Mouse (Mus musculus) erythroblast, adult 5-6 weeks (primary cell): ENCODE data around the gene Gpatch2. TPM values are rescaled to one million over a fixed set of nuclear protein-coding genes. Genes with fewer than 3 reads are reported as not detected.

Source experiments
- ATAC-seq: replicated peaks from 2 replicates; pipeline ENCODE4 v1.8.0; 2016; ENCODE audit warnings: moderate number of reproducible peaks, mild to moderate bottlenecking, moderate TSS enrichment, inconsistent platforms; ENCODE audit not compliant: poor library complexity, low FRiP score, severe bottlenecking
- total RNA-seq, 2 experiments: library from RNA; stranded (forward) in 1 of 2; stranded (reverse) in 1 of 2; fragments of 150-400 nt in 1 of 2; fragments of 200-764, 138-1000 nt in 1 of 2; gene quantifications; 2 replicates each; pipeline versions ENCODE4 v1.2.3 to v1.2.4; 2015 to 2017; ENCODE audit warnings: low replicate concordance in 2 of 2

Gpatch2 gene
- total RNA-seq, 2 experiments from 2014 or later = 3.1 to 5.0 TPM

DNA sequence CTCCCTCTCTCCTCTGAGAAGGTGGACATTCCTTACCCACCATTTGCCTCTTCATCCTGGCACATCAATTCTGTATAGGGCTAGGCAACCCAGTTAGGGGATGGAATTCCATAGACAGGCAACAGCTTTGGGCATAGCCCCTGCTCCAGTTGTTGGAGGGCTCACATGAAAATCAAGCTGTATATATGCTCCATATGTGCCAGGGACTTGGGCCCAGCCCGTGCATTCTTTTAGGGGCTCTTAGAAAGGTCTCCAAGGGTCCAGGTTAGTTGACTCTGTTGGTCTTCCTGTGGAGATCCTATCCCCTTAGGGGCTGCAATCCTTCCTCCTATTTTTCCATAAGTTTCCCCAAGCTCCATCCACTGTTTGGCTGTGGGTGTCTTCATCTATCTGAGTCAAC, 80.4 kb downstream of the Gpatch2 start:
- no peak for ATAC-seq

DNA sequence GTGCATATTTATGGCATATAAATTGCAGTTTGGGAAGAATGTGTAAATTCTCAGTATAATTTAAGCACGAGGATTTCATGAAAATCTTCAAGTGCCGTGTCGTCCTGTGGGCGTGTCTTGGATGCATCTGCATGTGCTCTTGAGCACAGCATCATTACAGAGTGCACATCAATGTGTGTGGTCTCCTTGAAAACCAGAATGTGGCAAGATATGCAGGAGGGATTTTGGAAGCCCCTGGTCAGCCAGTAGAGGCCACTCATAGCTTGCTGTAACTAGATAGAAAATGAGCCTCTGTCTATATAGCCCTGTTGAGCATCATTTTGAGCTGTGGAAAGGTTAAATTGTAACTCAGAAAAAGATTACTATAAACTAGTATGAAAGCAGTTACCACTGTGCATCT, 83.9 kb downstream of the Gpatch2 start:
- ATAC-seq = no peak

DNA sequence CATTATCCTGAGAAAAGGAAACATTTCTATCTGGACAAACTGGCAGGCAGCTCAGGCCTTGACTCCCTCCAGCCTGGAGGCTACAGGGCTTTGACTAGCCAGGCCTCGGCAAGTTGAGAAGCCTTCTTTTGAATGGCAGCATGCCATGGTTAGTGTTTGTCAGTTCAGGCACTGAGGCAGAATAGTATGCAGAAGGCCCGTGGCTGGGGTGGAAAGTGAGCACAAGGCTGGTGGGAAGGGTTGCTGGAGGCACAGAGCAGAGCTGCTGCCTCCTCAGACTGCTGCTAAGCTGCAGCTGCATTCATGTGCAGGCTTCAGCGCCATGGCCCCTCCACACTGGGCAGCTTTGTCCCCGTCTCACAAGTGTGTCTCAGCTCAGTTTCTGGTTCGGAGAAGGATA, 85.3 kb downstream of the Gpatch2 start:
- ATAC-seq = no peak

DNA sequence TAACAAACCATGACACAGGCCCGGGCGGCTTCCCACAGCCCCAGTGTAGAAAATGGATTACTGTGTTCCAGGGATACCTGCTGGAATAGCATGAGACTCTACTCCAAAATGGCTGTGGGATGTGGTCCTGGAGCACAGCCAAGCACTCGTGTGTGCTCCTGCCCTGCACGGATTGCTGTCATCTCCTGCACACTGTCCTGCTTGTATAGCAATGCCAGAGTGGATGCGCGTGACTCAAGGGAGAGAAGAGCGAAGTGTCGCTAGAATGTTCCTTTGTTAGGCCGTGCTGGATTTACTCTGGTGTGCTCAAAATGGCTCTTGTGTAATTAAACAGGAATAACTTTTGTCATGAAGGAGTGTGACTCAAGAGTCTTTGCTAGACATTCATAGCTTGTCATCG, 87.9 kb downstream of the Gpatch2 start:
- ATAC-seq = no peak

DNA sequence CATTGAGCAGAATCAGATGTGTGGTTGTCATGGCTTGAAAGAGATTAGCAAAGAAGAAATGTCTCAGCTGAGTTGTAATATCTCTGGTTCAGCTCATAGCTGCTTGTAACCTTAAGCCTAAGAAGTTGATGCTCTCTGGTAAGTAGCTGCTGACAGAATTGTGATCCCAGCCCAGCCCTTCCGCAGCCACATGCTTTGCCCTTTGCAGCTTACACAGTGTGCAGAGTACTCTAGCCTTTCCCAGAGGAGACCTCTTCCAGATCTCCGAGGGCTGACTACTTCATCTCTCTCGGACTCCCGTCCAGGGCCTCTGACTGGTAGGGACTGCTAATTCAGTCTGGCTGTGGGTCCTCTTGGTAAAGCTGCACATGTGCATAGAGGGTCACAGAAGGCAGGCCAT, 92.0 kb downstream of the Gpatch2 start:
- ATAC-seq = no peak

DNA sequence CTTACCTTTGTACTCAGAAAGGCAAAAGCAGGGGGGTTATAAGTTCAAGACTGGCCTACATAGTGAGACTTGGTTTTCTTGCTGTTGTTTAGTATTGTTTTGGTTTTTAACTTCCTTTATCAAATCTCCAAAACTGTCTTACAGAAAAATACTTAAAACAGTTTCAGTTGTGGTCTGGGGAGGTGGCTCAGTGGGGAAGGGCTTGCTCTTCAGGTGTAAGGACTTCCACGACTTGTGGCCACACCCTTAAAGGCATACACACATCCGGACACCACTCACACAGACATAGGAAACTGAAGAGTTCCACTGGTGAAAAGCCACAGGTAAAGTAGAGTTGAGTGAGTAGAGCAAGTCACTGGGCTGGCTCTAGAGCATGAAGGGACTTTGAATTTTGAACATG, 93.2 kb downstream of the Gpatch2 start:
- ATAC-seq = no peak

DNA sequence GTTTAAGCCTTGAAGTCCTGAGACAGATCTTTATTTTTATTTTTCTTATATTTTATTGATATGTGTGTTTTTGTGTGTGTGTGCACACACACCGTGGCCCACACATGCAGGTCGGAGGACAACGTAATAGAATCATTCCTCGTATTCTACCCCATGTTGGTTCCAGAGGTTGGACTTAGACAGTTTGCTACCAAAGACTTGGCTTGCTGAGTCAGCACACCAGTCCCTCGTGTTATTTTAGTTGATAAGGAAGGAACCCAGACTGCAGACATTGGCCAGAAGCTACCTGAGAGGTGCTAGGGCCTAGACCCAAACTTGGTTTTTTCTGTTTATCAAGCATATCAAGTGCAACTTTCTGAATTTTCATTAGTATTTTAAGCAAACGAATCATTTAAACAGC, 95.8 kb downstream of the Gpatch2 start:
- no peak for ATAC-seq

DNA sequence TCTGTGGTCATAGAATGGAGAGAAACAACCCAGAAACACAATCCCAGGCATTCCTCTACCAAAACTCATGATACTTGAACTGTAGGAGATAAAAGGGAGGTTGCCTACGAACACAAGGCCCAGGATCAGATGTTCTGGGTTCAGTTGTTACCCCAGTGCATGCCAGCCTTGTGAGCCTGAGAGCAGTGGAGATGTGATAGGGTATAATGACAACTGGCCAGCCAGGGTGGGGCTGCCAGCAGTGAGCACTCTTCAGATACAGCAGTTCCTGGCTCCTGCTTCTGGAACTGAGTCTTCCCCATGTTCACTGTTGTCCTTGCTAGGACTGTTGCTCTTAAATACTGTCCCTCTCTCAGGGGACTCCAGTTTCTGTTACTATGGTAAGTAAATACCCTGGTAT, 98.0 kb downstream of the Gpatch2 start:
- no peak for ATAC-seq

DNA sequence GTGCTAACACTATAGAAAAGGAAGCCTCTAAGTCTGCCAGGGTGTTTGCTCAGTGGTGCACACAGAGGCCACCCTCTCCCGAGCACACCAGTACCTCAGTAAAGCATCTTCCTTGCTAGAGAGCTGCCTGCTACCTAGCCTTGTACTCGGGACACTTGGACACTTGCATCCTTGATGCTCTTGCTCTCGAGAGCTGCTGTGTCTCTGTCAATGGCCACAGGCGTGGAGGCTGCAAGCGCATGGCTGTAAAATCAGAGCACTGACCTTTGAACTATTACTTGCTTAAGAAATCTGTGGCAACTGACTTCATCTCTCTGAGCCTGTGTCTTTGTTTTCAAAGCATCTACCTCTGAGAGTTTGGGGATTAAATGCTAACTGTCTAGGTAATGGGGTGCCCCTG, 98.5 kb downstream of the Gpatch2 start:
- ATAC-seq = no peak

DNA sequence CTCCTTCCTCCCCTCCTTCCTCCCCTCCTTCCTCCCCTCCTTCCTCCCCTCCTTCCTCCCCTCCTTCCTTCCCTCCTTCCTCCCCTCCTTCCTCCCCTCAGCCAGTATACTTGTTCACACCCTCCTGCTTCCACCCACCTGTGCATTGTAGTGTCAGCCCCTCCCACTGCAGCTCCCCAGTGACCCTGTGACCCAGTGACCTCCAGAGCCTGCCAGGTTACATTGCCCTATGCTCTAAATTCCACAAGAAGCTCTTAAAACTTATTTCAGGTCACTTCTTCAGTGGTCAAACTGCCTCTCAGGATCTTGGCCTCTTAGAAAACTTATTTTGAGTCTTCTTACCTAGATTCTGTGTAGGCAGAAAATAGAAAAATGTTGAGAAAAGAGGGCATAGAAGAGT, 99.2 kb downstream of the Gpatch2 start:
- ATAC-seq = no peak

DNA sequence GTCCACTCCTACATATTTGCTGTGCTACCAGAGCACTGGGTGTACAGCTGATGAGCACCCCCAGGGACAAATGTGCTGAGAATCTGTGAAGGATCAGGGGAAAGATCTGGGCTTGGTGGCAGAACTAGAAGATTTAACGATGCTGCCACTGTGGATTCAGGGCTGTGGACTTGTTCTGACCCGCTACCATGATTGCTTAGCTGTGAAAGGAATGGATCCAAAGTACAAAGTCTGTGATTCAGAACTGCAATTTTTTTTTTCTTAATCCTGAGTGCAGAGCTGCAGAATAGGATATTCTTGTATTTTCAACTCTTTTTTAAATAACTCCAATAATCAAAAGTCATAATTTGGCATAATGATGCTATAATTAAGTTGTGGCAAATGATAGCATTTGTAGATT, 100.5 kb downstream of the Gpatch2 start:
- no peak for ATAC-seq

DNA sequence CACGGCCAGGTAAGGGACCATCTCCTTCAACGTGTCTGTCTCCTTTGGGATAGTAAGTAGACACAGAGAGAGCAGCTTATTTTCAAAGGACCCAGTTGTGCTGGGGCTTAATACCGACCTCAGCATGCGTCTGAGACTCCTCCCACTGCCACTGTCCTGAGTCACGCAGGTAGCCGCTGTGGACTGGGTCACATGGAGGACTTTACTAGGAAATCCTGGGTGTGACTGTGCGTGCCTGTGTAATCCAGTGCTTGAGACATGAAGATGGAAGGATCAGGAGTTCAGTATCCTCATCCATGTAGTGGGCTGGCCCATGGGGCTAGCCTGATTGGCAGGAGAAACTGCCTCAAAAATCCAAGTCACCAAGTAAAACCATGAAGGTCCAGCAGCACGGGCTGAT, 101.2 kb downstream of the Gpatch2 start:
- no peak for ATAC-seq

DNA sequence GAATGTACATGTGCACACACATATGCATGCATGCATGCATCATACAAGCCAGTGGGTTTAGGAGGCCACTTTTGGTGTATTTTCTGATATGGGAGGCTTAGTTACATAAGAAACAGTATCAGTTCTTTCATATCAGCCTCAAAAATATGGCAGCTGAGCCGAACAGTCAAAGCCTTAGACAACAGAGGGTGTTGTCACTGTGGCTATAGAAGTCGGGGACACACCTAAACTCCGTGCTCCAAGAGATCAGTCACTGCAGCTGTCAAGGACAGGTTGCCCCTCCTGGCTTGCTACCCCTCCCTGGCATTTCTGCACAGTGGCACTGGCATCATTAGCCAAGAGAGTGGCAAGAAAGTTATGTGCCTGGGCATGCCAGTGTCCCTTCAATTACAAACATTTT, 106.5 kb downstream of the Gpatch2 start:
- ATAC-seq = no peak

DNA sequence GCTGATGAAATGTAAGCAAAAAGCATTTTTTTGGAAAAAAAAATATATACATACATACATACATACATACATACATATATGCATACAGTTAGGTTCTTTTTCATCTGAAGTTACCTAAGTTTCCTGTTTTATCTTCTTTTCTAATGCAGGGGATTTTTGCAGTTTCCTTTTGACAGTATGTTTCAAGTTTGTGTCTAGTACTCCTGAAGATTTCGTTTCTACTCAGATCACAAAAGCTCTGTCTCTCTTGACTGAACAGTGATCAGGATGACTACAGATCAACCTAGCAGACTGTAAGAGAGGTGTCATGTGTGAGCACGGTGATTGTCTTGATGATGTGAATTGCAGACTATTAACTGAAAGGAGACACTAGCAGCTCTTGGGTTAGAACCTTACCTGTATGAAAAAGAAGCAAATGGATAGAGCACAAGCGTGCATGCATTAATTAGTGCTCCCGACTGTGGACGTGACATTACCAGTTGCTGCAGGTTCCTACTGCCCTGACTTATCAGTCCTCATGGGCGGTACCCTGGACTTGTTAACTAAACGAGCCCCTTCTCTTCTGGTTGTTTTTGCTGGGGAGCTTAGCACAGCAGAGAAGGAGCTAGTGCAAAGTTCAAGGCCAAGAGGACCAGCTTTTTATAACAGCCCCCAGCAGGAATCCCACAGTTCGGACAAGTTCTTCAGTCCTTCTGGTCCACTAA, 107.3 kb downstream of the Gpatch2 start:
- ATAC-seq = no peak

DNA sequence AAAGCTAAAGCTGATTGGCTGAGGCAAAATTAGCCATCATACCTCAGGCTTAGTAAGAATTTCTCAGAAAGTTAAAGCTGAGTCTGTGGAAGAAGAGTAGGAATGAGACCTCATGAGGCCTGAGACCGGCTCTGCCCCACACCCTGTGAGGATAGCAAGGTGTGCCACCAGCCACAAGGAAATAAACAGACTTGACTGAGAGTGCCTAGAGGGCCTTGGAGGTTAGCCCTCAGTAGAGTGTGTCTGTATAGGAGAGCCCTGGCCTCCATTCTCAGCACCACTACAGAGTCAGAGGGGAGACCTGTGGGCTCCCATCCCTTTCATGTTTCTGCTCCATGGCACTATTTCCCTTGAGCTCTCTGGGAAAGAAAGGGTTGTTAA, 107.9 kb downstream of the Gpatch2 start:
- no peak for ATAC-seq

DNA sequence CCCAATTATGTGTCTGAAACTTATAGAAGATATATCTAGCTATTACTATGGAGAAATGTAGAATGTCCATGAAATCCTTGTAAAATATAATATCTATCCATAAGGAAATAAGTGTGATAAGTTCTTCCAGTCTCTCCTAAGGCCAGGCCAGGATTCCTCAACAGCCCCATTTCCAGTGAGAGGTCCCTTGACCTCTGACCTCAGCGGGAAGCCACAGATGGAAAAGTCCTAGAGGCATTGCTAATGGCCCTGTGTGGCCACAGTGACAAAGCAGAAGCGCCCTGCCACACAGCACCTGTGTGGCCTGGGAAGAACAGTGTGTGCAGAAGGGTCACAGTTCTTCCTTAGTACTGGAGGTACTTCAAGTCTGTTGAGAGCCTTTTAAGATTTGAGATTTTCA, 127.2 kb downstream of the Gpatch2 start:
- ATAC-seq = no peak

DNA sequence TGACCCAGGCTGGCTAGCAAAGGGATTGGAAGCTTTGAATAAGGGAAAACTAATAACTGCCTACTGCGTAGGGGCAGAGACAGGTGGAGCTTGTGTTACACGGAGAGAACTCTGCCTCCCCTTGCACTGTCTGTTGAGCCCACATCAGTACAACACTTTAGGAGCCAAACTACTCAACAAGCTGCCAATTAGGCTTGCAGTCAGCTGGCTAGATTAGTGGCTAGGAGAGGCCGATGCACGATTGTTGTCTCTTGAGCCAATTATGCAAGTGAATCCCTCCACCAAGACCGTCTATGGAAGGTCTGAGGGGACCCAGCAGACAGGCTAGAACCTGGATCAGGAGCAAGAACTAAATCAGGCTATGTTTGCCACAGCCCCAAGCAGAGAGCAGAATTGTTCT, 129.8 kb downstream of the Gpatch2 start:
- no peak for ATAC-seq

DNA sequence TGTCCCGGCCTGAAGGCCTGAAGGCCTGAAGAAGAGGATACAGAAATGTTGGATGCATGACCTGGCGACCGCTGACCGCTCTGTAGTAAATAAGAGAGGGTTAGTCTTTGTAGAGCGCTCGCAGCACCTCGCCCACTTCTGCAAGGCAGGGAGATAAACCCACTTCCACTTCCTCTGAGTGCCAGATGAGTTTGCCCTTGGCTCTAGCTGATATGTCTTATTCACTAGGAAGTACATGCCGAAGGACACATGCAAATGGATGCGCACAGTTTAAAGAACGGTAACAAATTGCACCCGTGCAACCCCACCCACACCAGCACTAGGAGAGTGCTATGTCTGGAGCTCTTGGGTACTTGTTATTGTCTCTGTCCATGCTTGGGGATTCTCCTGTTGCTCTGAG, 131.6 kb downstream of the Gpatch2 start:
- ATAC-seq = no peak

DNA sequence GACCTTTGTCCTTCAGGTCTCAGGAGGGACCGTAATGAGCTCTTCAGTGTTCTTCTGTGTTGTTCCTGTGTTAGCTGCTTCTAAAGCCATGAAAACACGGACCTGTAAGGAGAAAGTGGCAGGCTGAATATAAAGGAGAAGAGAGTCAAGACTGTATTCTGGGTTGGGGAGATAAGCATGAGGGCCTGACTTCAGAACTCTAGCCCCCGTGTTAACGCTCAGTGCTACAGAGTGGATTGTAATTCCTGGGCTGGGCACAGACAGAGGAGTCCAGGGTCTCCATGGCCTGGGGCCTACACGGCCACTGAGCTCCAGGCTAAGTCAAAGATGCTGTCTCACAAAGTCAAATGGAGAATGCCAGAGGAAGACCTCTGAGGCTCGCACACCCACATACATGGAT, 132.3 kb downstream of the Gpatch2 start:
- ATAC-seq = no peak

DNA sequence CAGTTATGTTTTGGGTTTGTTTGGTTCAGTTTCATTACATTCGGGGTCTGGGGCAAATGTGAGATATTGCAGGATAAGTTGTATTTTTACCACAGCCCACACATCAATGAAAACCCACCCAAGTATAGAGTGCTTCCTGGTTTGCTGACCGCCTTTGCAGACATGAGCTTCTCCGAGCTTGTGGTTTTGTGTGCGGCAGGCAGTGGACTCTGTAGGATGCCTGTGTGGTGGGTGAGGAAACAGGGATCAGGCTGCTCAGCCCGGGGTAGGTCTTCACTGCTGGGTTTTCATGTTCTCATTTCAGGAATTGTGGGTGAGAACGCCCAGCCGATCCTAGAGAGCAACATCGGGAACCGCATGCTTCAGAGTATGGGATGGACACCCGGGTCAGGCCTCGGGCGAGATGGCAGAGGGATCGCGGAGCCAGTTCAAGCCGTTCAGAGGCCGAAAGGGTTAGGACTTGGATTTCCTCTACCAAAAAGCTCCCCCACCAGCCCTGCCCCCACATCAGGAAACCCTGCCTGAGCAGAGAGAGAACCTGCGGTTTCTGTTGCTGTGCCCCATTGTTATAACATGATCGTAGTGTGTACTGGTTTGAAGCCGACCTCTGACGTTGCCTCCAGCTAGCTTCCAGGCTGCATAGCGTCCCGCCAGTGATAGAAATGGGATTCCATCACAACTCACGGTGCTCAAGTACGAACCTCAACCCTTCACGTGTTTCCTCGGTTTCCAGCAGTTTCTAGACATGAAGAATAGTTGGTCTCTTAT, 132.9 kb downstream of the Gpatch2 start:
- no peak for ATAC-seq

DNA sequence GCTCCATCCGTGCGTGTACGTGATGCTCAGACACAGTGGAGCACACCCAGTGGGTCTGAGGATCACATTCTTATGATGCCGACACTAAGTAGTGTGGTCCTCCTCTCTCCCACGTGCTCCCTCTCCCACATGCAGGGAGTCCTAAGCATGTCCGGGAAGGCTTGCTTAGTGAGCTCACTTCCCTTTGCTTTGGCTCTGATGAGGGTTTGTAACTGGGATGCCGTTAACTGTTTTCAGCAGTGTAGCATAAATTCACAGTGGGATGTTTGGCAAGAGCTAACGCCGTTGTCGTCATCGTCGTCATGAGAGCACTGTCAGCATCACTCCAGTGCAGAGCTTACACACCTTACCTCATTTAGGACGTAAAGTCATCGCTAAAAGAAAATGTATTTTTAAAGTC, 133.6 kb downstream of the Gpatch2 start:
- no peak for ATAC-seq

DNA sequence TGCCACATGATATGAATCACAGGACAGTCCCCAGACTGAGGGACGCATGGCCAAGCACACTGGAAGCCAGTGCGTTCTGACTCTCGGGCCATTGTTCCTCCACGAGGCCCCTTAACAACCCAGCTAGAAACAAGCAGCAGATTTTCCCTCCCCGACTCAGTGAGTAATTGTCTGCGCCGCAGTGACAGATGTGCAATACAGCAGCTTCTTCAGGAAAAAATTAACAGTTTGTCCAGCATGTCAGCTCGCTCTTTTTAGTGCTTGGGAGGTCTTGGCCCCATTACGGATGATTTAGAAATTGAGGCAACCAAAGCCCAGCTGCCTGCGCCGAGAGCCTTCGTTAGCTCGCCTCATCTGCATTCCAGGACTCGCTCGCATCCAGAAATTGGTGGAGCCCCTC, 140.9 kb downstream of the Gpatch2 start:
- no peak for ATAC-seq
